Mouse (Mus musculus): ENCODE data around the gene Hmgn1.
"Not testable (repeated sequence)": the region's sequence is repeated elsewhere in the genome, so short reads cannot be mapped to it uniquely, and the experiment has no call there.

Gene Hmgn1

GRCm38 (mm10) chr16:96126684-96127171 is 801 bp downstream of the Hmgn1 start:
- DNase-seq (ENCODE audit: low spot score): no peak

GRCm38 (mm10) chr16:96120022-96120623 is 7.4 kb downstream of the Hmgn1 start:
- DNase-seq (ENCODE audit: low spot score): no peak

- DNase-seq (ENCODE audit: low spot score): no peak
These were observed 12.8 kb downstream of the Hmgn1 start for GRCm38 (mm10) chr16:96114729-96115128.

- DNase-seq (ENCODE audit: low spot score): no peak
These were observed 14.8 kb downstream of the Hmgn1 start for GRCm38 (mm10) chr16:96112769-96113168.

- no peak for DNase-seq (ENCODE audit: low spot score)
These were observed 16.7 kb downstream of the Hmgn1 start for GRCm38 (mm10) chr16:96110655-96111345.

- DNase-seq (ENCODE audit: low spot score): no peak
These were observed 17.9 kb downstream of the Hmgn1 start for GRCm38 (mm10) chr16:96109673-96110072.

GRCm38 (mm10) chr16:96103036-96103435 is 24.5 kb downstream of the Hmgn1 start:
- DNase-seq (ENCODE audit: low spot score): no peak

- DNase-seq (ENCODE audit: low spot score): not testable (repeated sequence)
These were observed 29.7 kb downstream of the Hmgn1 start for GRCm38 (mm10) chr16:96097811-96098210.

GRCm38 (mm10) chr16:96095966-96096365 is 31.6 kb downstream of the Hmgn1 start:
- no peak for DNase-seq (ENCODE audit: low spot score)

GRCm38 (mm10) chr16:96091515-96092504 is 35.7 kb downstream of the Hmgn1 start:
- DNase-seq (ENCODE audit: low spot score): no peak

GRCm38 (mm10) chr16:96088120-96088519 is 39.4 kb downstream of the Hmgn1 start:
- no peak for DNase-seq (ENCODE audit: low spot score)

- DNase-seq (ENCODE audit: low spot score): no peak
These were observed 40.1 kb downstream of the Hmgn1 start for GRCm38 (mm10) chr16:96087436-96087835.

- DNase-seq (ENCODE audit: low spot score): no peak
These were observed 40.5 kb downstream of the Hmgn1 start for GRCm38 (mm10) chr16:96087001-96087400.

GRCm38 (mm10) chr16:96085597-96085996 is 41.9 kb downstream of the Hmgn1 start:
- no peak for DNase-seq (ENCODE audit: low spot score)

GRCm38 (mm10) chr16:96083179-96083646 is 44.3 kb downstream of the Hmgn1 start:
- peak; percentile 39 for DNase-seq (ENCODE audit: low spot score)

GRCm38 (mm10) chr16:96082301-96083178 is 45.0 kb downstream of the Hmgn1 start, which contains the start of gene Brwd1:
TSS of gene Brwd1 (minus strand) at chr16:96082526.
- peak; percentile 93 for DNase-seq (ENCODE audit: low spot score)

- DNase-seq (ENCODE audit: low spot score): peak; percentile 71
These were observed 45.7 kb downstream of the Hmgn1 start for GRCm38 (mm10) chr16:96081742-96082241.

- DNase-seq (ENCODE audit: low spot score): peak; percentile 88
These were observed 46.2 kb downstream of the Hmgn1 start for GRCm38 (mm10) chr16:96081331-96081730.

- DNase-seq (ENCODE audit: low spot score): no peak
These were observed 47.0 kb downstream of the Hmgn1 start for GRCm38 (mm10) chr16:96080524-96080923.

Data from ovary, postnatal 36 days (tissue).